Mouse (Mus musculus) retina, postnatal 1 day (tissue): ENCODE data around the gene Prss56.
A peak's percentile ranks its signal among the peaks of the same experiment; 100 is the strongest.

Experiments
- DNase-seq: peaks from one replicate; pipeline ENCODE4 v3.0.0-alpha.2; 2012

Prss56 gene

DNA sequence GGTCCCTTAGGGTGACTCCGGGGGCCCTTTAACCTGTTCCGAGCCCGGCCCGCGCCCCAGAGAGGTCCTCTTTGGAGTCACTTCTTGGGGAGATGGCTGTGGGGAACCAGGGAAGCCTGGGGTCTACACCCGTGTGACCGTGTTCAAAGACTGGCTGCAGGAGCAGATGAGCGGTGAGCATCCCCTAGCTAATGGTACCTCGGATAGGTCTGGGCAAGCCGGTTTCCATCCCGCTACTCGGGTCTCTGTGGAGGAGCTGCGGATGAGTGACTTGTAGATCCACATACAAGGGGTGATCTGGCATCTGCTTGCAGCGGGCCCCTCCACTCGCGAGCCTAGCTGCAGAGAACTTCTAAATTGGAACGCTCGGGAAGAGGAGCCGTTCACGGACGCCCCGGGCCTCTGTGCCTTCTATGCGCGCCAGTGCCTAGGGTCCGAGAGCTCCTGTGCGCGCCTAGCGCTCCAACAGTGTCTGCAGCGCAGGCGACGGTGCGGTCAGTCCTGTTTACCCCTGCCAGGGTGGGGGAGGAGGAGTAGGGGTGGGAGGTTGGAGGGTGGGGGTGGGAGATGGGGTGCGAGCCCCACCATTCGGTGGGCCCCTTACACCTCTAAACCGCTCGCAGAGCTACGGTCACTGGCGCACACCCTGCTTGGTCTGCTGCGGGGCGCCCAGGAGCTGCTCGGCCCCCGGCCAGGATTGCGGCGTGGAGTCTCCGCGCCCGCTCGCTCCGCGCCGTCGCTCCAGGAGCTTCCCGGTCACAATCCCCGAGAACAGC is 3.3 kb downstream of the Prss56 start:
- no peak for DNase-seq

GRCm38 (mm10) chr1:87187037-87187355 is 3.9 kb downstream of the Prss56 start:
- peak; percentile 88 for DNase-seq

DNA sequence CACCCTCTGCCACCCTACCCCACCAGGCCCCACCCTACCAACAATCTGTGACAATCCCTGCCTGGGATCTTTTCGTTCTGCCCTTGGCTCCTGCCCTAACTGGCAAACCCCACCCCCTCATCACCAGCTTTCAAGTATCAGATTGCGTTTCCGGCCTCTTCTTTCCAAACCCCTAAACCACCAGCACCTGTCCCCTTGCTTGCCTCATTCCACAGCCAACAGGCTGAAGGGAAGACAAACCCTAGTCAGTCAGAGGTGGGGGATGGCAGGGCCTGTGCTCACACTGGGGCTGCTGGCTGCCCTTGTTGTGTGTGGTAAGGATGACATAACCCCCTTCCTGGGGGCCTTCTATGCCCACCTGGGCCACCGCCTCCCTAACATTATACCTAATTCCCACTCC is 7.3 kb downstream of the Prss56 start, which contains the start of gene Chrnd:
Gene Chrnd, plus strand, starts transcription at position 179 of the 400 bp plus-strand sequence.
- DNase-seq, result no peak

- no peak for DNase-seq
These were observed 14.2 kb downstream of the Prss56 start for GRCm38 (mm10) chr1:87197296-87197695.

GRCm38 (mm10) chr1:87198119-87199065 is 15.3 kb downstream of the Prss56 start:
- no peak for DNase-seq

- DNase-seq, result no peak
These were observed 17.7 kb downstream of the Prss56 start for GRCm38 (mm10) chr1:87200811-87201210.

DNA sequence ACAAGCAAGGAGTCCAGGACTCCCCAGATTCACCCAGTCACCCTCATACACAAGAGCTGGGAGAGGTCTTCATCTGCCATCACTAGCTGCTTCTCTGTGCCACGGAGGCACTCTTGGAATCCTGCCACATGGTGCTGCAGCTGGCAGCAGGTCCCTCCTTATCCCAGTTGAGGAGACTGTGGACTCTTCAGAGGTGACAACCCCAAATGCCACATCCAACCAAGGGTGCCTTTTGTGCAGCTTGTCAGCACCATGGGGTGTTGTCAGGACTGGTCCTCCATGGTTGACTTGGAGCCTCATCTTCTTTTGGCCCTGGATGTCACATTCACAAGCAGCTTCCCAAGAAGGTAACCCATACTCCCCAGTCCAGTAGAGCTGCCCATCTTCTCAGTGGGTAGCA is 18.7 kb downstream of the Prss56 start:
- no peak for DNase-seq

GRCm38 (mm10) chr1:87203779-87204178 is 20.7 kb downstream of the Prss56 start:
- no peak for DNase-seq

- DNase-seq, result no peak
These were observed 21.4 kb downstream of the Prss56 start, which contains the start of gene Chrng for GRCm38 (mm10) chr1:87204465-87204864. Gene Chrng (plus strand): TSS chr1:87204657.

- no peak for DNase-seq
These were observed 21.9 kb downstream of the Prss56 start for GRCm38 (mm10) chr1:87205038-87205437.

DNA sequence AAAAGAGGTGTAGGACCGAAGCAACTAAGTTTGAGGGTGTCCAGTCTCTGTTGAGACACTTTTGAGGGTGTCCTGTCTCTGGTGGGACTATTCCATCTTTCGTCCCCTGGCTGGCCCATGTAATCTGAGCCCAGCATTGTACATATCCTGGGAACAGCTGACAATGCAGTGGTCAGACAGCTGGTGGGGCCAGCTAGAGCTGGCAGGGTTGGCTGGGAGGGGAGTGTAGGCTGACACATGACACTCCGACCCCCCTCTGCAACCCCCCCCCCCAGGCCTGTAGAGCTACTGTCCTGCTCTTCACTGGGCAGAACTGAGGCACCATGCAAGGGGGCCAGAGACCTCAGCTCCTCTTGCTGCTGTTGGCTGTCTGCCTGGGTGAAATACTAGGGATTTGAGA is 22.4 kb downstream of the Prss56 start:
- DNase-seq, result no peak

- DNase-seq, result no peak
These were observed 23.2 kb downstream of the Prss56 start for GRCm38 (mm10) chr1:87206339-87206738.

GRCm38 (mm10) chr1:87211431-87211830 is 28.3 kb downstream of the Prss56 start:
- DNase-seq, result no peak

DNA sequence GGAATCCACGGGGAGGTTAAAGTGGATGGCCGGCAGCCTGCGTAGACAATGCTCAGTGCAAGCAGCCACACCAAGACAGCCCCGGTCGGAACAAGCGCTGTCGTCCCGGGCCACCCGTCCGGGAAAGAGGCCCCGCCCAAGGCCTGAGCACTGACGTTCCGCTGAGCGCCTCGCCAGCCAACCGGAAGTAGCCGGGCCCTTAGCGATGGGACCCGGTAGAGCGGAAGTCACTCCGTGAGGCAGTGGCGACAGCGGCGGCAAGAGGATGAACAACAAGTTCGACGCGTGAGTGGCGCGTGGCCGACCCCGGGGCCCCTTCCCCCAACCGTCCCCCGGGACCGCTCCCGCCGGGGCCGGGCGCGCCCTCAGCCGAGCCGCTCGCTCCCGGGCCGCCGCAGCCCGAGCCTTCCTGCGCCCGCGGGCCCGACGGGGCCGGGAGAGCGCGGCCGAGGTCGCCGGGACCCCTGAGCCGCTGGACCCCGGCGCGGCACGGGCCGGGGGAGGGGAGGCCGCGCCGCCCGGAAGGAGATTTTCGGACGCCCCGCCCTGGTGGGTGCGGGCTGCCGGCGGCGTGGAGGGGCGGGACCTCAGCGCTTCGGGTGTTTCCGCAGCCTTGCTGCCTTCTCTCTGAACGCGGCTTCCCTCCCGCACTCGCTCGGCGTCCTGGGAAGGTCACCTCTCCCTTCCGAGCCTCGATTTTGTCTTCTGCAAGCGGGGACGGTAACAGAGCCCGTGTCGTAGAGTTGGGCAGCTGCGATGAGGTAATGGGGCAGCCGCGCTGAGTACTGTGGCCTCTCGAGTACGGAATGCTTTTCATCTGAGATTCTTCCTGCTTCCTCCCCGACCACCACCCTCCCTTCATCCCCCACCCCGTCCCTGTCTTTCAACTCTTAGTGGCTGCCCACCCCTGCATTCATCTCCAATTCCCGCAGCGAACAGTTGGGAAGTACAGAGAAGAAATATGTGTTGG is 30.9 kb downstream of the Prss56 start, which contains the start of gene Eif4e2:
Gene Eif4e2, plus strand, starts transcription at position 180 of the 970 bp plus-strand sequence.
- peak; percentile 97 for DNase-seq

- no peak for DNase-seq
These were observed 31.6 kb downstream of the Prss56 start for GRCm38 (mm10) chr1:87214748-87215147.

DNA sequence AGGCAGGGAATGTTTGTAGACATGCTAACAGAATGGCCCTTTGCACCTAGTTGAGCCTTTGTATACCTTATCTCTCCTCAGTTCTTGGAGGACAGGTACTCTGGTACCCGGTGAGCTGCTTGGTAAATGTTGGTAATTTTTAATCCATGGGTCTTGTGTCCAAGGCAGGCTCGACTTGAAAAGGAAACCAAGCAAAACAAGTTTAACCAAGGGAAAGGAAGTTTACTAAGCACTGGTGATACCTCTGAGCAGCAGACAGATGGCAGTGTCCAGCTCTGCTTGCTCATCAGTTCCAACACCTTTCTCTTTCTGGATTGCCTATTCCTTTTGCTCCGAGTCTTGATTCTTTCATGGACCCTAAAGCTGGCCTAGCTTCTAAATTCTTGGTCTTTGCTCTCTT is 34.8 kb downstream of the Prss56 start:
- peak; percentile 18 for DNase-seq

- DNase-seq, result no peak
These were observed 42.6 kb downstream of the Prss56 start for GRCm38 (mm10) chr1:87225739-87226138.

DNA sequence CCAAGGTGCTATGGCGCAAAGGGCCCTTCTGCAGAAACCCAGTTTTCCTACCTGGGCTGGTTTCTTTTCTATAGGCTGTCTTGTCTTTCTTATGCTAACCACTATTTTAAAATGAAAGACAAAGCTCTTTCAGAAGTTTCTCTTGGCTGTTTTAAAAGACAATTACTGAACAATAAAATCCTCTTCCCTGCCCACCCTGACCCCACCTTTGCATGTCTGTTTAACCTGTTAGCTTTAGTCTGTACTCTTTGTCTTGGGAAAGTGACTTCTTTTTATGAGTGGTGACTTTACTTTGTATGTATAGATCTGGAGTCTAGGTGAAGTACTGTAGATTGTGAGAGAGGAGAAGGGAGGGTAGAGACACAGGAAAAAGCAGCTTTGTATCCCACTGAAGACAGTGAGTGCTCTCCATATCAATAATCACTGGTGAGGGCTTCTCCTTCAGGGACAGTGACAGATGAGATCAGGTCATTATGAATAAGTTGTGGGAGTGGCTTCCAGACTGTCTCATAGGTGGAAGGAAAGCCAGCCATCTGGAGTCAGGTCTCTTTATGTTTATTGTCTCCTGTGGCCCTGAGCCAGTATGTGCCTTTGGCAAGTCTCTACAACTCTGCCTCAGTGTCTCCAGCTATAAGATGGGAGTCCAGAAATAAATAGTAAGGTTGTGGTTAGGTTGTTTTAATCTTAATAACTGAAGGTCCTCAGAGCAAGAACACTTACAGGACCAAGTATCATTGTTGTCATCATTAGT is 43.5 kb downstream of the Prss56 start:
- DNase-seq, result no peak

DNA sequence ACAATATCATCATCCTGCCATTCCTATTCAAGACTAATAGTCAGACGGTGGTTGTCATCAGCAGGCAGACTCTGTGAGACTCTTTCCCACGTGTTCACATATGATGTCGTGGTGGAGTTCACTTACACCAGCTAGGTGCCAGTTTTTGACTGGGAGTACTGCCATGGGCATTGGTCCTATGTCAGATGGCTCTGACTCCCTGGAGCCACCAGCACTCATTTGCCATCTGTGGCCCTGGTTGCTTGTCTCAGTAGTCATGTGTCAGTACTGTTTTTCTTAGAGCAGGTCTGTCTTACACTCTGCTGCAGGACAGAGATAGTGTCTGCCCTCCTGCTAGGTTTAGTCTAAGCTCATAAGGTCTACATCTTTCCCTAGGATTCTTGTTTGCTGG is 44.0 kb downstream of the Prss56 start:
- DNase-seq, result no peak

- no peak for DNase-seq
These were observed 47.5 kb downstream of the Prss56 start for GRCm38 (mm10) chr1:87230606-87231005.

DNA sequence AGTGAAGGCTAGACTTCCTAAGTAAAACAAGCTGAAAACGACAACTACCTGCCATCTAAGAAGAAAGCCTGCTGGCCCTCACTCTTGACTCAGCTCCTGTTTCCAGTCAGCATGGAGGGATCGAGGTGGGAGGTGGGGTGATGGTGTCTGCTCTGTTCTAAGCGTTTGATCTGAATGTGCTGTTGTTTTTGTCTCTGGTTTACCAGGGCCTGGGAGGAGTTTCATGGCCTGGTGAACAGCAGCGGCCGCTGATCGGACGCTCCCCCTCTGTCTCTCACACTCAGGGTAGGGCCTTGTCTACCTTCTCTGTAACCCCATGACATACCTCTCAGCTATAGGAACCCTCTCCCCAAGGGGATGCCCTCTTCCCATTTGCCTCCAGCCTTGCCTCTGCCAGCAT is 49.1 kb downstream of the Prss56 start:
- DNase-seq, result no peak
